Mouse (Mus musculus): Measurements from ENCODE around the gene Gm6592.

GRCm38 (mm10) chrX:8843694-8844093, at the start of gene Gm6592:
- TF ChIP-seq CTCF (IDR thresholded peaks at IDR 0.05; ENCODE audit: control insufficient read depth, insufficient read depth, low read length), result no peak
- TF ChIP-seq POLR2A (IDR thresholded peaks at IDR 0.05; ENCODE audit: borderline replicate concordance, control insufficient read depth, low read depth, low read length), result no peak

Data from bone marrow, adult 2 months (tissue).